Comparison of ENCODE assay signal across 25 mouse cellular contexts in genomic region chr3:153065890-153066289, GRCm38 (mm10).
"Had no signal": no experiment of that assay in that cellular context is flagged by ENCODE, and none has a peak within 500 bp of the region (broad histone marks: within the 10 kb centered on the region; RNA-seq: fewer than 3 reads in every experiment).

No protein-coding gene starts in this region.

- H3K9ac ChIP-seq: embryonic facial prominence, embryonic 12.5 days; embryonic facial prominence, embryonic 13.5 days; embryonic facial prominence, embryonic 15.5 days; forebrain, embryonic 12.5 days; heart, embryonic 12.5 days had no signal

- H3K4me1 ChIP-seq: embryonic facial prominence, embryonic 10.5 days; embryonic facial prominence, embryonic 12.5 days; embryonic facial prominence, embryonic 15.5 days; forebrain, embryonic 12.5 days; heart, embryonic 10.5 days had no signal

- H3K4me3 ChIP-seq: embryonic facial prominence, embryonic 10.5 days; embryonic facial prominence, embryonic 12.5 days; embryonic facial prominence, embryonic 13.5 days; embryonic facial prominence, embryonic 15.5 days; erythroblast, embryonic 14.5 days; forebrain, embryonic 12.5 days; gastrocnemius, adult 2 months; heart, adult 2 months; heart, embryonic 10.5 days; heart, embryonic 12.5 days had no signal

- H3K9me3 ChIP-seq: embryonic facial prominence, embryonic 10.5 days; embryonic facial prominence, embryonic 12.5 days; embryonic facial prominence, embryonic 13.5 days; embryonic facial prominence, embryonic 15.5 days; forebrain, embryonic 12.5 days; heart, embryonic 10.5 days; heart, embryonic 12.5 days had no signal

- H3K27me3 ChIP-seq: embryonic facial prominence, embryonic 12.5 days; embryonic facial prominence, embryonic 13.5 days; embryonic facial prominence, embryonic 15.5 days had no signal

- H3K4me2 ChIP-seq: embryonic facial prominence, embryonic 12.5 days; embryonic facial prominence, embryonic 13.5 days; embryonic facial prominence, embryonic 15.5 days; forebrain, embryonic 12.5 days; heart, embryonic 11.5 days; heart, embryonic 12.5 days had no signal

- H3K36me3 ChIP-seq: embryonic facial prominence, embryonic 10.5 days; embryonic facial prominence, embryonic 12.5 days; embryonic facial prominence, embryonic 13.5 days; embryonic facial prominence, embryonic 15.5 days; forebrain, embryonic 12.5 days; heart, embryonic 10.5 days; heart, embryonic 12.5 days had no signal

- H3K27ac ChIP-seq: embryonic facial prominence, embryonic 10.5 days; embryonic facial prominence, embryonic 12.5 days; embryonic facial prominence, embryonic 13.5 days; embryonic facial prominence, embryonic 15.5 days; forebrain, embryonic 12.5 days; gastrocnemius, adult 2 months; heart, adult 2 months; heart, embryonic 10.5 days had no signal

- DNase-seq: cerebellum, adult 2 months; cerebellum, adult 8-10 months; cerebellum, adult 9-10 months; cerebellum, adult 9-11 months; cerebellum, postnatal 10 days; cerebellum, postnatal 14 days; cerebellum, postnatal 25 days; cerebellum, postnatal 36 days; embryo, embryonic 11 days; gastrocnemius, adult 2 months; gastrocnemius, postnatal 10 days; gastrocnemius, postnatal 14 days; gastrocnemius, postnatal 25 days; gastrocnemius, postnatal 36 days; heart, adult 18-20 months; heart, adult 2 months had no signal
